Mouse (Mus musculus) megakaryocyte, embryonic 14.5 days (primary cell): Measurements from ENCODE around the gene March2.

Experiments
- FLI1 ChIP-seq: IDR thresholded peaks from 2 replicates; pipeline ENCODE4 v1.6.1; 2012; ENCODE audit warnings: low read length, inconsistent platforms, mixed read lengths
- GATA1 ChIP-seq: IDR thresholded peaks from 3 replicates; pipeline ENCODE4 v1.6.1; 2012; ENCODE audit warnings: mixed read lengths, low read length, inconsistent platforms, borderline replicate concordance

GRCm38 (mm10) chr17:33684671-33685231 lies 33.7 kb downstream of the March2 start:
- TF ChIP-seq GATA1 (no peak), FLI1 (no peak; the same call in 1 of the 2 replicates)
